Mouse (Mus musculus) brown adipose tissue, adult 24 weeks (tissue): ENCODE measurements around the gene Pon2. TPM values are rescaled to one million over a fixed set of nuclear protein-coding genes. Genes with fewer than 3 reads are reported as not detected.

Source experiments
- H3K27ac ChIP-seq: fragments of 200-500 bp; replicated peaks from 2 replicates; pipeline ENCODE4 v1.5.1; 2012; ENCODE audit warnings: low read depth, mild to moderate bottlenecking, low read length
- H3K4me1 ChIP-seq: fragments of 200-500 bp; 2 replicates; pipeline ENCODE4 v1.6.1; 2012; ENCODE audit warnings: low read length, mixed read lengths; ENCODE audit not compliant: control insufficient read depth, insufficient read depth, insufficient read length
- H3K4me3 ChIP-seq: fragments of 200-500 bp; 2 replicates; pipeline ENCODE4 v1.5.1; 2012; ENCODE audit warnings: low read depth, mild to moderate bottlenecking, low read length, moderate library complexity; ENCODE audit not compliant: insufficient read depth
- polyA plus RNA-seq: library from polyadenylated mRNA; stranded (reverse); fragments of >200 nt; gene quantifications from 2 replicates; pipeline ENCODE4 v1.2.4, GENCODE M21; 2012; ENCODE audit not compliant: missing spikeins, insufficient read depth, insufficient read length

Gene Pon2
- polyA plus RNA-seq, 1 experiment, result 42.4 TPM

DNA sequence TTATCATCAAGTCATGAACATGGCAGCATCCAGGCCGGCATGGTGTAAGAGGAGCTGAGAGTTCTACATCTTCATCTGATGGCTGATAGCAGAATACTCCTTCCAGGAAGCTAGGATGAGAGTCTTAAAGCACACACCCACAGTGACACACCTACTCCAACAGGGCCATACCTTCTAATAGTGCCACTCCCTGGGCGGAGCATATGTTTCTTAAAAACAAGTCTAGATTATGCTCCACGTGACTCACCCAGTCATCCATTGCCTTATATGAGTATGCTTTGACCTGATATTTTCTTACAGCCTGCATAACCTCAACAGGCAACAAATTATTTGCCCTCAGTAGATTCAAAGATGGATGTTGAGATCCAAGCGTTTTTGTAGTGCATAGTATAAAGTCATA lies 80.1 kb downstream of the Pon2 start:
- Histone ChIP-seq H3K27ac (no peak overlapping the region), H3K4me1 (no peaks in the 10 kb centered on the region), H3K4me3 (no peak overlapping the region)

Other genes with a start within 250 kb of the Pon2 start
- gene Pon1, start 104.5 kb downstream of the Pon2 start, polyA plus RNA-seq, result 32.6 and 103 TPM in 2 replicates
- 174 and 203 TPM in 2 replicates for gene Pon3, start 42.2 kb downstream of the Pon2 start, polyA plus RNA-seq
- 0.95 and 1.6 TPM in 2 replicates for gene Asb4, start 84.9 kb upstream of the Pon2 start, polyA plus RNA-seq
- gene Pdk4, start 197.9 kb upstream of the Pon2 start, polyA plus RNA-seq, result 587 and 1,614 TPM in 2 replicates